Mouse (Mus musculus): ENCODE measurements at regions not wholly inside any gene's neighbourhood (a gene's known extent, or its start where the extent isn't known, plus 50 kb on each side); places are given as distances from the start of the nearest gene placed in this dataset.

DNA sequence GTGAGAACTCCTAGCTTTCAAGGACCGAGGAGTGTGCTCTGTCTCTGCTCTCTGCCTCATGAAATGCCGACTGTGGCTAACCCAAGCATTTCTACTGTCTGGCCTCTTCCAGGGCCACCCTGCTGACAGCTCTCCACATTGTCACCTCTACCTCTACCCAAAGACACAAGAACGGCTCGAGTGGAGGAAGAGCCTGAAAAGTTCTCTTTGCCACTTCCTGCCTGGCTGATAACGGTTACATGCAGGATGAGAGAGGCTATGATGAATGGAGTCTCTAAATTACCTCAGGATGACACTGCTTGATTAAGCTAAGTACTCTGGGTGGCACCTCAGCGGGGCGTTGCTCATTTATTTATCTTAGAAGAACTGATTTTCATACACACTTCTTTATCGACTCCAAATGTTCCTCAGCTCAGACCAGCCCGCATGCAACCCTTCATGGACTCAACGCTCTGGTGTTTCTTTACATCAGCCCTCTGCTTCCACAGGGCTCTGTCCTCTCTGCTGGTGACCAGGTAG lies 230.0 kb upstream of the Sdk2 start:
- WGBS, result 88% methylated on average over 10 of the region's 10 CpGs
- DNase-seq (no peak), ATAC-seq (no peak)
- no peak for TF ChIP-seq CTCF (IDR thresholded peaks at IDR 0.05; ENCODE audit: low read depth)
- Histone ChIP-seq H3K27ac (ENCODE audit: low read depth, low read length) (no peak overlapping the region), H3K4me3 (ENCODE audit: low read depth, low read length) (no peak overlapping the region), H3K9ac (no peak overlapping the region), H3K27me3 (ENCODE audit: insufficient read depth, low read length) (no peaks in the 10 kb centered on the region), H3K4me2 (ENCODE audit: low read depth) (no peak overlapping the region), H3K36me3 (ENCODE audit: insufficient read depth) (no peaks in the 10 kb centered on the region), H3K9me3 (ENCODE audit: low read length) (no peaks in the 10 kb centered on the region), H3K4me1 (ENCODE audit: insufficient read depth) (0 out of 2 replicates have a peak, but pooled peaks cover 15% of the 10 kb centered on the region)

DNA sequence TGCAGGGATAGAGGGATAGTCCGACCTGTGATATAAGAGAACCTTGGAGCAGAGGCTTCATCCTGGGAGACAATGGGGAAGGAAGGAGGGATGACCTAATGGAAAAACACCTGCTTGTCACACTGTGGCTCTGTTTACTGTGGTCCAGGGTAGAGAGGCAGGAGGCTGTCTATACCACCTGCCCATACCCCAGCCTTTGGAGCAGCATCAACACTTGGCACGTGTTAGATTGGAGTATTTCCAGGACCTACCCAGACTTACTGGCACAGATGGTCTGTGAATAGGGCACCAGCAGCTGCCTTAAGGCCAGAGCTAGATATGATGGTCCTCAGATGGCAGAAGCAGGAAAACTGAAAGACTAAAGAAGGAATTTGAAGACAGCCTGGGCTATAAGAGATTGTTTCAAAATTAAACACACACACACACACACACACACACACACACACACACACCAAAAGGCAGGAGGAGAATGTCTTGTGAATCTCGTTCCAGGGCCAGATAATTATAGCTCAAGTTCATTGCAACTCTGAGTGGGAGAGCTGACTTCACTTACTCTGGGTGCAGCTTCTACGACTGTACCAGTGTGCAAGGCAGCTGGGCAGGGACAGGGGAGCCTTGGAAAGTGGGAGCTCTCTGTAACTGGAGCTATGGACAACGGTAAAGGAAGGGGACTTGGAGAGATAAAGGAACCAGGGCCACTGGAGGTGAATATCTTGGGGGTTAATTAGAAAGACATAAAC lies 227.8 kb upstream of the Sdk2 start:
- Histone ChIP-seq H3K36me3 (ENCODE audit: insufficient read depth) (no peaks in the 10 kb centered on the region), H3K4me1 (ENCODE audit: insufficient read depth) (0 out of 2 replicates have a peak, but pooled peaks cover 11% of the 10 kb centered on the region), H3K9me3 (ENCODE audit: low read length) (no peaks in the 10 kb centered on the region), H3K4me3 (ENCODE audit: low read depth, low read length) (no peak overlapping the region), H3K4me2 (ENCODE audit: low read depth) (no peak overlapping the region), H3K27me3 (ENCODE audit: insufficient read depth, low read length) (no peaks in the 10 kb centered on the region), H3K9ac (no peak overlapping the region), H3K27ac (ENCODE audit: low read depth, low read length) (no peak overlapping the region)
- DNase-seq (peak; percentile 48), ATAC-seq (peak; percentile 72)
- 26% methylated on average over 5 of the region's 5 CpGs for whole genome bisulfite sequencing
- no peak for TF ChIP-seq CTCF (IDR thresholded peaks at IDR 0.05; ENCODE audit: low read depth)

DNA sequence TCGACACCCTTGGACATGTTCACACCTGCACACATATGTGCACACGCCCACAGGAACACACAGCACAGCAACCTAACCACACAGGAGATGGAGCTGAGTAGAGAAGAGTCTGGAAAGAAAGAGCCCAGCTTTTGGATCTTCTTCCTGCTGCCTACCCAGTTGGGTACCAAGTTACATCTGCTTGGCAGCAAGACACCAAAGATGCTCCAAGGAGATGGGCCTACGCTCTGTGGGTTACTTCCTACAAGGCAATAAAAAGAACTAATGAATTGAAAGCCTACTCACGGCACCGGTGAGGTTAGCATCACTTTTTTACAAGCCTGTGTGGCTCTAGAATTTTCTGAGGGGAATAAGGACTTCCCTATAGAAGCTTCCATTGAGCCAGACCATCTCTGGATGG lies 224.4 kb upstream of the Sdk2 start:
- DNase-seq, result no peak
- Histone ChIP-seq H3K27me3 (ENCODE audit: insufficient read depth, low read length) (no peaks in the 10 kb centered on the region), H3K9me3 (ENCODE audit: low read length) (no peaks in the 10 kb centered on the region), H3K27ac (ENCODE audit: low read depth, low read length) (no peak overlapping the region), H3K4me1 (ENCODE audit: insufficient read depth) (0 out of 2 replicates have a peak, but pooled peaks cover 11% of the 10 kb centered on the region), H3K36me3 (ENCODE audit: insufficient read depth) (no peaks in the 10 kb centered on the region), H3K4me3 (ENCODE audit: low read depth, low read length) (no peak overlapping the region), H3K4me2 (ENCODE audit: low read depth) (no peak overlapping the region), H3K9ac (no peak overlapping the region)
- ATAC-seq, result no peak
- TF ChIP-seq CTCF (IDR thresholded peaks at IDR 0.05; ENCODE audit: low read depth), result no peak
- WGBS, result 89% methylated on average over 5 of the region's 5 CpGs

DNA sequence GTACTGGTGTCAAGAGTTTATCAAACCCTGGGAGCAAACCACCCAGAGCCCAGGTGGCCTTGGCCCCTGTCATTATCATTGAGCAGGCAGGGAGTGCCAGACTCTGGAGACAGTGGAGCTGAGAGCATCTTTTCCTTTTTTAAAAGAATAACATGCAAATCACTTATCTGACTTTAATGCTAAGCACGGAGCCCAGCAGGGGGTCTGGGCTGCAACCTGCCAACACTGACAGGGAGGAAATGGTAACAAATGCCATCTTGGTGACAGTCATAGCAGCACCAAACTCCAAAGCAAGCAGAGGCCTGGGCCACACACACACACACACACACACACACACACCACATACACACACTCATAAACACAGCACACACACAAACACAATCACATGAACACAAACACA lies 223.1 kb upstream of the Sdk2 start:
- peak; percentile 34; the same call in 1 of the 2 replicates for ATAC-seq
- Histone ChIP-seq H3K4me3 (ENCODE audit: low read depth, low read length) (no peak overlapping the region), H3K27ac (ENCODE audit: low read depth, low read length) (peak overlapping the region; percentile 54; the same call in 1 of the 2 replicates), H3K9me3 (ENCODE audit: low read length) (no peaks in the 10 kb centered on the region), H3K4me1 (ENCODE audit: insufficient read depth) (0 out of 2 replicates have a peak, but pooled peaks cover 6% of the 10 kb centered on the region), H3K4me2 (ENCODE audit: low read depth) (no peak overlapping the region), H3K9ac (no peak overlapping the region), H3K27me3 (ENCODE audit: insufficient read depth, low read length) (no peaks in the 10 kb centered on the region), H3K36me3 (ENCODE audit: insufficient read depth) (no peaks in the 10 kb centered on the region)
- WGBS, result 42% methylated on average over 1 of the region's 1 CpGs
- no peak for TF ChIP-seq CTCF (IDR thresholded peaks at IDR 0.05; ENCODE audit: low read depth)
- peak; percentile 45 for DNase-seq

DNA sequence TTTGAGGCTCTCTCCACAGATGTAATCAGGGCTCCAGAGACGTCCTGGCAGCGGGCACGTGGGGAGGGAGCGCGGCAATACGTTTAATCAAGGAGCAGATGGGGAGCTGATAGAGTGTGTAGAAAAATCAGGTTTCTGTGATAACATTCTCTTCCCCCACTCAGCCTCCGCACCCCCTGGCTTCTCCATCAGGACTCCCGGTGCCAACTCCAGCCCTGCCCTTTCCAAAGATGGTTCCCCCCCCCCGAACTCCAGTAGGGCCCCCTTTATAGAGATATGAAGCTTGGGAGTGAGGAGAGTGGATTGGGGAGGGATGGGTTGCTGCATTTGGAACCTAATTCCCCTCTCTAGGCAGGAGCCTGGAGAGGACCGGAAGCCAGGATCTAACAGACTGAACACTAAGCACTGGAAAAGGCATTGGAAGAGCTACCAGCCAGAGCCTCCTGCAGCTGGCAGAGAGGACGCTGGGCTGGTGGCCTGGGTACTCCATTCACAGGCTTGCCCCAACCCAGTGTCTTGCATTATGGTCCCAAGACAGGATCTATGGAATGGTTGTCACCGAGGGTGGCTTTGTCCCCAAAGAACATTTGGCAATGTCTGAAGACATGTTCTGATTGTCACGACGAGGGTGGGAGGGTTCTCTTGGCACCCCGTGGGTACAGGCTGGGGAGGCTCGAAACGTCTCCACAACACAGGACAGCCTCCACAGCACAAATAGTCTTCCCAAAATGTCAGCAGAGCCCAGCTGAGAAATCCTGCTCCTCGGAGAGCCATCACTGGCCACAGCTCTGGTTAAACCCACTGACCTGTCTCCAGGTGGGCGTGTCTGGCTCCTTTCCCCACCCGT lies 218.2 kb upstream of the Sdk2 start:
- Histone ChIP-seq H3K4me1 (ENCODE audit: insufficient read depth) (no peaks in the 10 kb centered on the region), H3K27ac (ENCODE audit: low read depth, low read length) (0 out of 2 replicates have a peak overlapping the region, but pooled peaks have one; percentile 37), H3K27me3 (ENCODE audit: insufficient read depth, low read length) (no peaks in the 10 kb centered on the region), H3K4me3 (ENCODE audit: low read depth, low read length) (no peak overlapping the region), H3K4me2 (ENCODE audit: low read depth) (no peak overlapping the region), H3K36me3 (ENCODE audit: insufficient read depth) (no peaks in the 10 kb centered on the region), H3K9ac (no peak overlapping the region), H3K9me3 (ENCODE audit: low read length) (no peaks in the 10 kb centered on the region)
- no peak for TF ChIP-seq CTCF (IDR thresholded peaks at IDR 0.05; ENCODE audit: low read depth)
- peak; percentile 84 for ATAC-seq
- WGBS, result 58% methylated on average over 20 of the region's 20 CpGs
- DNase-seq, result peak; percentile 61

DNA sequence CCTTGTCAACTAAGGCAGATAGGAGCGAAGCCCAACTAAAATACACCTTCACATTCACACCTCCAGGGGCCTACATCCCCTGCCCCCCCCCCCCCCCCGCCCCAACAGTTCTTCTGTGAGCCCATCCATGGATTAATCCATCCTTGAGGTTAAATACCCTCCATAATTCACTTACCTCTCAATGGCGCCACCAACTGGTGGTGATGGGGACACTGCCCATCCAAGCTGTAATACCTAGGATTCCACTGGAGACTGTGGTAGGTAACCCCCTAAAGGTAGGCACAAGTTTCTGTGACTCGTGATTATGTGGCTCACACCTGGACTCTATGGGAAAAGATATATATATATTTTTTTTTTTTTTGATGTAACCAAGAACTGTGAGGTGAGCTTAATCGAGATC lies 216.4 kb upstream of the Sdk2 start:
- DNase-seq (no peak), ATAC-seq (no peak)
- WGBS, result 42% methylated on average over 5 of the region's 5 CpGs
- peak; percentile 58 for TF ChIP-seq CTCF (IDR thresholded peaks at IDR 0.05; ENCODE audit: low read depth)
- H3K9me3 ChIP-seq (ENCODE audit: low read length), result no peaks in the 10 kb centered on the region
- no peaks in the 10 kb centered on the region for H3K27me3 ChIP-seq (ENCODE audit: insufficient read depth, low read length)
- H3K4me3 ChIP-seq (ENCODE audit: low read depth, low read length), result no peak overlapping the region
- no peak overlapping the region for H3K27ac ChIP-seq (ENCODE audit: low read depth, low read length)
- H3K4me1 ChIP-seq (ENCODE audit: insufficient read depth), result no peaks in the 10 kb centered on the region
- no peak overlapping the region for H3K9ac ChIP-seq
- no peak overlapping the region for H3K4me2 ChIP-seq (ENCODE audit: low read depth)
- no peaks in the 10 kb centered on the region for H3K36me3 ChIP-seq (ENCODE audit: insufficient read depth)

DNA sequence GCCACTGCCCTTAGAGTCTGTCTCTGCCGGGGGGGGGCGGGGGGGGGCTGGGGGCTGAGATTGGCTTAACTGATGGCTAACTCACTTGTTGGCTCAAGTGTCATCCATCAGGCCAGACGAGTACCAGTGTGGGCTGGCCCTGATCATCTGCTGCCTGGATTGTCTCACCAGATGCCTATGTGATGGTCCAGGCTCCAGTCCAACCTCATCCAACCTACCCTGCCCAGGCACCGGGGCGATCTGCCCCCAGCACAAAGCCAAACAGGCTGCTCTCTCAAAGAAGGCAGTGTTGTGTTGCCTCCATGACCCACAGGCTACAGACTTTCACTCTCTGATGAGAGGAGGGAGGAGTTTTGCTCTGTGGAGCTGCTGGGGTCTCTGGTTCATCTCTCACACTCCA lies 215.7 kb upstream of the Sdk2 start:
- Histone ChIP-seq H3K4me2 (ENCODE audit: low read depth) (no peak overlapping the region), H3K4me3 (ENCODE audit: low read depth, low read length) (no peak overlapping the region), H3K9ac (no peak overlapping the region), H3K4me1 (ENCODE audit: insufficient read depth) (no peaks in the 10 kb centered on the region), H3K36me3 (ENCODE audit: insufficient read depth) (no peaks in the 10 kb centered on the region), H3K27me3 (ENCODE audit: insufficient read depth, low read length) (no peaks in the 10 kb centered on the region), H3K9me3 (ENCODE audit: low read length) (no peaks in the 10 kb centered on the region), H3K27ac (ENCODE audit: low read depth, low read length) (no peak overlapping the region)
- DNase-seq (no peak), ATAC-seq (no peak)
- TF ChIP-seq CTCF (IDR thresholded peaks at IDR 0.05; ENCODE audit: low read depth), result no peak
- WGBS, result 73% methylated on average over 5 of the region's 5 CpGs
